Mouse (Mus musculus): ENCODE results near the gene Ccdc114. TPM values are rescaled to one million over a fixed set of nuclear protein-coding genes. Genes with fewer than 3 reads are reported as not detected.

Ccdc114 gene
- polyA plus RNA-seq, 1 experiment from 2014 or later = 1.2 TPM

- ATAC-seq (ENCODE audit: insufficient read depth) = no peak
- Histone ChIP-seq H3K4me1 (replicated peaks) (no peaks in the 10 kb centered on the region), H3K36me3 (replicated peaks) (0 out of 2 replicates have a peak, but pooled peaks cover 3% of the 10 kb centered on the region), H3K9me3 (replicated peaks) (no peaks in the 10 kb centered on the region), H3K27me3 (no peaks in the 10 kb centered on the region), H3K27ac (replicated peaks) (no peak overlapping the region), H3K4me3 (replicated peaks) (no peak overlapping the region), H3K4me2 (no peak overlapping the region), H3K9ac (no peak overlapping the region)
- WGBS (ENCODE audit: insufficient replicate concordance) = 58% methylated on average over 6 of the region's 6 CpGs
Measured at GRCm38 (mm10) chr7:45986893-45987292, 63.0 kb downstream of the Ccdc114 start.

GRCm38 (mm10) chr7:45988344-45988743 lies 64.5 kb downstream of the Ccdc114 start:
- H3K4me1 ChIP-seq (replicated peaks) = no peaks in the 10 kb centered on the region
- H3K9ac ChIP-seq = no peak overlapping the region
- H3K9me3 ChIP-seq (replicated peaks) = no peaks in the 10 kb centered on the region
- no peak overlapping the region for H3K4me3 ChIP-seq (replicated peaks)
- H3K27me3 ChIP-seq = no peaks in the 10 kb centered on the region
- H3K27ac ChIP-seq (replicated peaks) = no peak overlapping the region
- H3K4me2 ChIP-seq = no peak overlapping the region
- WGBS (ENCODE audit: insufficient replicate concordance) = 50% methylated on average over 1 of the region's 1 CpGs
- ATAC-seq (ENCODE audit: insufficient read depth) = no peak
- 0 out of 2 replicates have a peak, but pooled peaks cover 3% of the 10 kb centered on the region for H3K36me3 ChIP-seq (replicated peaks)

- Histone ChIP-seq H3K27ac (replicated peaks) (no peak overlapping the region), H3K9me3 (replicated peaks) (no peaks in the 10 kb centered on the region), H3K36me3 (replicated peaks) (peaks cover 11% of the 10 kb centered on the region; the same call in 1 of the 2 replicates), H3K4me3 (replicated peaks) (no peak overlapping the region), H3K4me1 (replicated peaks) (no peaks in the 10 kb centered on the region), H3K9ac (no peak overlapping the region), H3K4me2 (no peak overlapping the region), H3K27me3 (no peaks in the 10 kb centered on the region)
- no peak for ATAC-seq (ENCODE audit: insufficient read depth)
- 50% methylated on average over 8 of the region's 8 CpGs for WGBS (ENCODE audit: insufficient replicate concordance)
Measured at GRCm38 (mm10) chr7:45992470-45992869, 68.6 kb downstream of the Ccdc114 start.

Other genes starting within 250 kb of the Ccdc114 start
- not detected in 2 replicates for gene Ntn5, start 240.1 kb upstream of the Ccdc114 start, polyA plus RNA-seq (2015; fragmentation: Nextera tagmentation; extraction: Ambion mirVana)
- 0.05 and 0.06 TPM in 2 replicates for gene Sec1, start 229.7 kb upstream of the Ccdc114 start, polyA plus RNA-seq (2015; fragmentation: Nextera tagmentation; extraction: Ambion mirVana)
- gene Car11, start 224.2 kb upstream of the Ccdc114 start, polyA plus RNA-seq (2015; fragmentation: Nextera tagmentation; extraction: Ambion mirVana) = 0.26 and 0.44 TPM in 2 replicates
- gene Dbp, start 219.0 kb upstream of the Ccdc114 start, polyA plus RNA-seq (2015; fragmentation: Nextera tagmentation; extraction: Ambion mirVana) = 0.46 and 0.85 TPM in 2 replicates
- gene Rpl18, start 208.6 kb upstream of the Ccdc114 start, polyA plus RNA-seq (2015; fragmentation: Nextera tagmentation; extraction: Ambion mirVana) = 533 and 542 TPM in 2 replicates
- 10.4 and 13.3 TPM in 2 replicates for gene Sphk2, start 206.1 kb upstream of the Ccdc114 start, polyA plus RNA-seq (2015; fragmentation: Nextera tagmentation; extraction: Ambion mirVana)
- gene Fam83e, start 202.9 kb upstream of the Ccdc114 start, polyA plus RNA-seq (2015; fragmentation: Nextera tagmentation; extraction: Ambion mirVana) = 0.30 and 0.33 TPM in 2 replicates
- gene Spaca4, start 198.3 kb upstream of the Ccdc114 start, polyA plus RNA-seq (2015; fragmentation: Nextera tagmentation; extraction: Ambion mirVana) = not detected in 2 replicates
- gene Lmtk3, start 140.3 kb upstream of the Ccdc114 start, polyA plus RNA-seq (2015; fragmentation: Nextera tagmentation; extraction: Ambion mirVana) = not detected in 2 replicates
- 0.07 and 0.22 TPM in 2 replicates for gene Sult2b1, start 139.4 kb upstream of the Ccdc114 start, polyA plus RNA-seq (2015; fragmentation: Nextera tagmentation; extraction: Ambion mirVana)
- 30.4 and 30.9 TPM in 2 replicates for gene Cyth2, start 109.5 kb upstream of the Ccdc114 start, polyA plus RNA-seq (2015; fragmentation: Nextera tagmentation; extraction: Ambion mirVana)
- gene Kcnj14, start 99.3 kb upstream of the Ccdc114 start, polyA plus RNA-seq (2015; fragmentation: Nextera tagmentation; extraction: Ambion mirVana) = 0.06 and 0.12 TPM in 2 replicates
- gene Grwd1, start 93.1 kb upstream of the Ccdc114 start, polyA plus RNA-seq (2015; fragmentation: Nextera tagmentation; extraction: Ambion mirVana) = 24.7 and 25.3 TPM in 2 replicates
- 27.6 TPM in 2 replicates for gene Kdelr1, start 51.3 kb upstream of the Ccdc114 start, polyA plus RNA-seq (2015; fragmentation: Nextera tagmentation; extraction: Ambion mirVana)
- 0.05 TPM in 2 replicates for gene Grin2d, start 45.7 kb upstream of the Ccdc114 start, polyA plus RNA-seq (2015; fragmentation: Nextera tagmentation; extraction: Ambion mirVana)
- 0.94 and 1.3 TPM in 2 replicates for gene Syngr4, start 27.4 kb upstream of the Ccdc114 start, polyA plus RNA-seq (2015; fragmentation: Nextera tagmentation; extraction: Ambion mirVana)
- gene Tmem143, start 27.1 kb upstream of the Ccdc114 start, polyA plus RNA-seq (2015; fragmentation: Nextera tagmentation; extraction: Ambion mirVana) = 3.6 and 4.0 TPM in 2 replicates
- gene Emp3, start 2.7 kb upstream of the Ccdc114 start, polyA plus RNA-seq (2015; fragmentation: Nextera tagmentation; extraction: Ambion mirVana) = 59.9 and 65.0 TPM in 2 replicates
- gene Abcc6, start 106.2 kb downstream of the Ccdc114 start, polyA plus RNA-seq (2015; fragmentation: Nextera tagmentation; extraction: Ambion mirVana) = 11.4 and 16.7 TPM in 2 replicates
- 22.5 and 24.0 TPM in 2 replicates for gene Nomo1, start 109.6 kb downstream of the Ccdc114 start, polyA plus RNA-seq (2015; fragmentation: Nextera tagmentation; extraction: Ambion mirVana)
- gene Kcnj11, start 176.7 kb downstream of the Ccdc114 start, polyA plus RNA-seq (2015; fragmentation: Nextera tagmentation; extraction: Ambion mirVana) = 0.08 TPM in 2 replicates

Data from liver, embryonic 15.5 days (tissue).